Mouse (Mus musculus): ENCODE measurements around the gene Med13l. TPM values are rescaled to one million over a fixed set of nuclear protein-coding genes. Genes with fewer than 3 reads are reported as not detected.
A peak's percentile ranks its signal among the peaks of the same experiment; 100 is the strongest.
"Not testable (repeated sequence)": the region's sequence is repeated elsewhere in the genome, so short reads cannot be mapped to it uniquely, and the experiment has no call there.

The Med13l gene
- total RNA-seq, 2 experiments from 2014 or later = 72.0 to 76.1 TPM

DNA sequence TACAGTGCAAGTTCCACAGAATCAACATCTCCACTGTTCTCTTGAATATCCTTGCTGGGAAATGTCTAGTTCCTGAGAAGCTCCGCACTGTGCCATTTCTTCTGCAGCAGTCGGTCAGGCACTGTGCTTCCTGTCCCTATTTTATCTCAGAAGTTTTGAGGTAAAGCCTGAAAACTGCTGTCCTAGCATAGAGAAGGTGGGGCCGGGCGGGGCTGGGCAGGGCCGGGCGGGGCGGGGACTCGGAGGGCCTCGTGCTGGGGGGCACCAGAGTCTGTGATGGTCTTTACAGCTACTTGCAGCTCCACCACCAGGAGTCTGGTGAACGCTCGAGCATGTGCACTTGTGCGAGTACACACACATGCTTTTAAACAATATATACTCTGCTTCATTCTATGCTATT, 83.6 kb downstream of the Med13l start:
- intact Hi-C loops (cut with DNase I) = no loop called here
- DNase-seq (ENCODE audit: extremely low spot score in 1 of 2, low spot score in 2 of 2) = no peak

DNA sequence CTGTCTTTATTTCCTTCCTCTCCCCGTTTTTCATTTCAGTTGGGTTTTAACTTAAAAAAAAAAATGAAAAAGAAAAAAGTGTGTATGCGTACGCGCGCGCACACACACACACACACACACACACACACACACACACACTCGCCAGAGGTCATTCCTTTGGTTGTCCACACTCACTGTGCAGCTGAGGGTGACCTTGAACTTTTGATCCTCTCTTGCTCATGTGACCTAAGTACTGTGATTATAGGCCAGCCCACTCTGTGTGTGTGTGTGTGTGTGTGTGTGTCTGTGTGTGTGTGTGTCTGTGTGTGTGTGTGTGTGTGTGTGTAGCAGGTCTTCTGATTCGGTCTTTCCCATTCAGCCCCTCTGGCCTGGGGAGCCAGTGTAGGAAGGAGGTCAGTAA, 84.0 kb downstream of the Med13l start:
- intact Hi-C loops (cut with DNase I) = no loop called here
- no peak for DNase-seq (ENCODE audit: extremely low spot score in 1 of 2, low spot score in 2 of 2)

DNA sequence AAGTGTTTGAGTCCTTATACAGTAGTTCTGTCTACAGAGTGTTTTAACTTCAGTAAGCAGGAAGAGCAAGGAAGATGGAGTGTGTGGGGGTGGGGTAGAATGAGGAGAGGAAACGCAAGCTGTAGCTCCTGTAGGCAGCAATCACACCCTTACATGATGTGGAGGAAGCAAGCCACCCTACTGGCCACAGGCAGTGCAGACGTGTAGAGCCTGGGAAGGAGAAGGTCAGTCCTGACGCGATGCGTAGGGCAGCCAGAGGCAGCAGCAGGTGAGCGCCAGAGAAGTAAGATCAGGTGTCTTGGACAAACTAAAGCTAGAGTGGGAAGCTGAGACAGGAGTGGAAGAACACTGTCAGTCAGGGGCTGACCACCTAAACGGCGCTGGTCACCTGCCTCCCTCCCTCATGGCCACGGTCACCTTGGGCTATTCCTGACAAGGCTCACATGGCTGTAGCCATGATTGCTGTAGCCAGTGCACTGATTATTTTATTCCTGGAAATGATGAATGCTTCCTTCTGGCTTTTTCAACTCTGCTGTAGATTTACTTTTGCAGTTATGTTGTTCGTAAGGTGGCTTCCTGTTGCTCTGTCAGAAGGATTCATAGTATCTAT, 84.8 kb downstream of the Med13l start:
- intact Hi-C loops (cut with DNase I) = no loop called here
- no peak for DNase-seq (ENCODE audit: extremely low spot score in 1 of 2, low spot score in 2 of 2)

DNA sequence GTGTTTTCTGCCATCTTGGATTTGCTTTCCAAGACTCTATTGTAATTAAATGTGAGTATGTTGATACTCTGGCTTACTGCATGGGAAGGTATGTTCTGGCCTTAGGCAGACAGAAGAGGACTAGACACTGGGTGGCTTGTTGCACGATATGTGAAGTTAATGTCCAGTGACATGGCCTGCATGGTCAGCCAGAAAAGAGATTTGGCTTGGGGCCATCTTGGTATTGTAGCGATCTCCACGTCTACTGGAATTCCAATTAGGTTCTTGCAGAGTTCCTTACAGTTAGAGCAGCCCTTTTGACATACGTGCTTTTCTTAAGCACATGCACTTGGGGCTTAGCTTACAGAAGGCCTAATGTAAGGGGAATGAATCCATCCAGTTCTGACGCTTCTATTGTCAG, 86.4 kb downstream of the Med13l start:
- intact Hi-C loops (cut with DNase I) = no loop called here

DNA sequence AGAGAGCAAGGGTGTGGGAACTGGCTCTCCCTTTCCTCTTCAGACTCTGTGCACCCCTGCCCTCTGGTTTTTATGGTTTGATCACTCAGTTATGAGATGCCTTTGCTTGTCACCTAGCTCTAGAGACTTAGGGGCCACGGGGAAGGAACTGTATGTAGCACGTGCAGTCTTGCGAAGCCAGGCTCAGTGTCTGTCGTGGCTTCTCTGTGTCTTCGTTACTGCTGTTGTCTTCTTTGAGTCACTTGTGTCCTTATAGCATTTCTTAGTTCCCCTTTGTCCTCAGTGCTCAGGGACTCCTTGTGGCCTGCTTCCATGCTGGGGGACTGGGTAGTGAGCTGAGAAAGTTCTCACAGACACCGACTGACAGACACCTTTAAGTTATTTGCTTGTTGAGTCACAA, 86.9 kb downstream of the Med13l start:
- intact Hi-C loops (cut with DNase I) = no loop called here
- no peak for DNase-seq (ENCODE audit: extremely low spot score in 1 of 2, low spot score in 2 of 2)

More for the DNA sequence above, 86.4 kb downstream of the Med13l start:
- no peak for DNase-seq (ENCODE audit: extremely low spot score in 1 of 2, low spot score in 2 of 2)

DNA sequence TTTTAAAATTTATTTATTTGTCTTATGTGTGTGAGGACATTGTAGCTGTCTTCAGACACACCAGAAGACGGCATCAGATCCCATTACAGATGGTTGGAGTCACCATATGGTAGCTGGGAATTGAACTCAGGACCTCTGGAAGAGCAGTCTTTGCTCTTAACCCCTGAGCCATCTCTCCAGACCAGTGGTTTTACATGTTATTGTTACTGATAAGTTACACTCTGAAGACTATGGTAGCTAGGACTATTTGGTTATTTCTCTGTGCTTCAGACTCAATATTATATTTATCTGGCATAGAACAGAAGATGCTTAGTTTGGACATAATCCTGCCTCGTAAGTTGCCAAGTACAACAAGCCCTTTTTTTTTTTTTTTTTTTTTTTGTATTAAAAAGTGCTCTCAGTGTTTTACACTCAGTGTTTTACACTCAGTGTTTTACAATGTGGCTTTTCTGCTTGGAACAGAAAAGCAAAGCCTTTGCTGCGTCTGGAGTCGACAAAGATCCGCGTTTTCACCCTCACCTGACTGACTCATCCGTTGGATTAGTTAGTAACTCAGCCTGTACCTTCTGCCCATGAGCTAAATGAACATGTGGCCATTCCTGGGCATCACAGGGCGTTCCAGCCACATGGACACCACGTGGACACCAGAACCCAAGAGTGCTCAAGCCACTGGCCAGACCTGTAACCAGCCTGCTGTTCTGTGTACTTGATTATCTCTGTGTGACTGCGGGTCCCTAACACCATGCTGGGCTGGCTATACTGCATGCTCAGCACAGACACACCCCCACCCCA, 88.9 kb downstream of the Med13l start:
- DNase-seq (ENCODE audit: extremely low spot score in 1 of 2, low spot score in 2 of 2) = no peak
- intact Hi-C loops (cut with DNase I) = loop anchor here (5.0 to 10.0 kb wide), 3 partner anchors 85 to 375 kb away; partner anchors contain the start of gene Med13l

DNA sequence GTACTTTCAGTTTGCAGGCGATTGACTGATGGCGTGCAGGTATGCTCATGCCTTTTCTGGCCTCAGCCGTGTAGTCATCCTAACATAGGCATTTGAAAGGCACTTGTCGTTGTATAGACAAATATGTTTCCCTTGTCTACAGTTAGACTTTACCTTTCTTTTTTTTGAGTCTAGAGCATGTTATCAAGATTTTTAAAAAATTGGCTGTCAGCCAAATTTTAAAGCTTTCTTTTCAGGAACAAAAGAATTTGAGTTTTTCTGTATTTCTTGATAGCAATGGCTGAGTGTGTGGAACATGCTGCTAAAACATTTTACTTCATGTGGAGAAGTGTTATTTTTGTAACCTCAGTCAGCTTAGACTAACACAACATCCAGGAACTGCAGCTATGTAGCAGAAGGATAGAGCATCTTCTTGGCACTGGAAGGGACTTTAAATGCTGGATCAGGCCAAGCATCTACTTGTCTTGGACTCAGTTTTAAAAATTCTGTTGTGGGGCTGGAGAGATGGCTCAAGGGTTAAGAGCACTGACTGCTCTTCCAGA, 89.6 kb downstream of the Med13l start:
- intact Hi-C loops (cut with DNase I) = loop anchor here (5.0 to 10.0 kb wide), 3 partner anchors 85 to 375 kb away; partner anchors contain the start of gene Med13l
- peak in 1 of 2 experiments; percentile 22 for DNase-seq (ENCODE audit: extremely low spot score in 1 of 2, low spot score in 2 of 2)

DNA sequence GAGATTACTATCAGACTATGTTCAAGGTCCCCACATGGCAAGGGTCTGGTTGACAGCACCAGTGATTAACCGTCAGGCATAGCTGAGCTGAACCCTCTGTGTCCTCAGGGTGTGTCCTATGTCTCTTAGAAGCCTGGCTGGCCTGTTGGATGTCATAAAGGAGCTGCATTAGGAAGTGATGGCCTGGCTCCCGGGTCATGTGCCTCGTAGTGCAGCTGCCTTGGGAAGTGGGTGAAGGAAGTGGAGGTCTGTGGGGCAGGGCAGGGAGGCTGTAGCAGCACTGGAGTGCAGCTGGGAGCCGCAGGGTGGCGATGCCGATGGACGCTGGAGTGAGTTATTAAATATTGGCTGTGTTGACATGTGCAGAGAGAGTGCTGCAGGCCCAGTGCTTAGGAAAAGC, 90.3 kb downstream of the Med13l start:
- no peak for DNase-seq (ENCODE audit: extremely low spot score in 1 of 2, low spot score in 2 of 2)
- intact Hi-C loops (cut with DNase I) = loop anchor here (5.0 to 10.0 kb wide), 3 partner anchors 86 to 376 kb away; partner anchors contain the start of gene Med13l

DNA sequence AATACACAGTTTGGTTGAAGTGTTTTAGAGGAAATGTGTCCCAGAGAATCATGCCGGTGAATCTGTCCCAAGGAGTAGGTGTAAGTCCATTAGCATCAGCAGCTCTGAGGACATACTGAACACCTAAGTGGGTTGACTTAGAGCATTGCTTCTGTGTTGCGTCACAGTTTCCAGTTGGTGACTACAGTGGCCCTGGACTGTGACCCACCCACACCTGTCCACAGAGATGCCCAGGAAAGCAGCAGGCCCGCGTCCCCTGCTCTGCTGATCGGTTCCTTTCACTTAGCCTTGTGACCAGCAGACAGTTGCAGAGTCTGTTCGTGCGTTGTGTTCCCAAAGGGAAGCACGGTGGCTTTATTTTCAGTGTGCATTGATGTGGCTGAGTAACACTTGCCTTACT, 92.1 kb downstream of the Med13l start:
- no peak for DNase-seq (ENCODE audit: extremely low spot score in 1 of 2, low spot score in 2 of 2)
- intact Hi-C loops (cut with DNase I) = loop anchor here (5.0 to 10.0 kb wide), 3 partner anchors 88 to 378 kb away; partner anchors contain the start of gene Med13l

DNA sequence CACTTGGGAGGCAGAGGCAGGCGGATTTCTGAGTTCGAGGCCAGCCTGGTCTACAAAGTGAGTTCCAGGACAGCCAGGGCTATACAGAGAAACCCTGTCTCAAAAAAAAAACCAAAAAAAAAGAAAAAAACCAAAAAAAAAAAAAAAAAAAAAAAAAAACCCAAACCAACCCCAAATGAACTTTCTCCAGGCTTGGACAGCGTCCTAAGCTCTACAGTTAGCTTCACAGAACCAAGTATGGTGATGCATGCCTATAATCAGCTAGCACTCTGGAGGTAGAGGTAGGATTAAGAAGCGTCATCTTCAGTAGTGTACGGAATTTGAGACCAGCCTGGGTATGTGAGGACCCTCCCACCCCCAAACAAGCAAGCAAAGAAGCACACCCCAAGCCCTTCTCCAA, 92.6 kb downstream of the Med13l start:
- intact Hi-C loops (cut with DNase I) = loop anchor here (5.0 to 10.0 kb wide), 3 partner anchors 88 to 378 kb away; partner anchors contain the start of gene Med13l

DNA sequence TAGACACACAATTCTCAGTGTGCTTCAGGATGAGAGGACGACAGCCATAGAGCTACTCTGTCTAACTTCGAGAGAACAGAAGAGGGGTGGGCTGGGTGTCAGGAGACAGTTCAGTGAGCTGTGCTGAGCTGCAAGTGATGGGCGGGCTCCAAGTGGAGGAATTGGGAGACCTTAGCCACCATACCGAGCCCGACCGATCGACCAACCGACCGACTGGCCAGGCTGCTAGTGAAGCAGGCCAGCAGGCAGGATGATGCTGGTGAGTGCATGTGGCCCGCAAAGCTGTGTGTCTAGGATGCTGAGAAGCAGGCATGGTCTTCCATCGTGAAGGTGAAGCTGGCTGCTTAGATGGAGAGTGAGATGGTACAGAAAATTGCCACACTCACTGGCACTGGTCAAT, 94.1 kb downstream of the Med13l start:
- intact Hi-C loops (cut with DNase I) = loop anchor here (5.0 to 10.0 kb wide), 3 partner anchors 90 to 380 kb away; partner anchors contain the start of gene Med13l

More for the DNA sequence above, 92.6 kb downstream of the Med13l start:
- DNase-seq (ENCODE audit: extremely low spot score in 1 of 2, low spot score in 2 of 2) = not testable (repeated sequence)

DNA sequence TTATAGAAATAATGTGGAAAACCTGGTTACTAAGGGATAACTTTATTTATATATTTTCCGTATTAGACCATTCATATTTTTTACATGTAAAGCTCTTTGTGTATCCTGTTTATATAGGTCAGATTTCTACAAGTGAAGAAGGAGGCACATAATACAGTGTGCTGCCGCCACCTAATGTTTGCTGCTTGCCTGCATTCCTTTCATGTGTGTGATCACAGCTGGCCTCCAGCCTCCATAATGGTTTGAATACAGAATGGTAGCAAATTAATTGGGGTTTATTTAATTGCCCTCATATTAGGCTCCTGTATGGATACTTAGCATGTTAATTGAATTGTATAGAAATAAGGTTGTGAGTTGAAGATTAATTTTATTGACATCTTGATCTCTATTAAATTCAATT, 94.5 kb downstream of the Med13l start:
- intact Hi-C loops (cut with DNase I) = loop anchor here (5.0 to 10.0 kb wide), 3 partner anchors 58 to 380 kb away; partner anchors contain the start of gene Med13l
- DNase-seq (ENCODE audit: extremely low spot score in 1 of 2, low spot score in 2 of 2) = no peak

More for the DNA sequence above, 94.1 kb downstream of the Med13l start:
- no peak for DNase-seq (ENCODE audit: extremely low spot score in 1 of 2, low spot score in 2 of 2)

DNA sequence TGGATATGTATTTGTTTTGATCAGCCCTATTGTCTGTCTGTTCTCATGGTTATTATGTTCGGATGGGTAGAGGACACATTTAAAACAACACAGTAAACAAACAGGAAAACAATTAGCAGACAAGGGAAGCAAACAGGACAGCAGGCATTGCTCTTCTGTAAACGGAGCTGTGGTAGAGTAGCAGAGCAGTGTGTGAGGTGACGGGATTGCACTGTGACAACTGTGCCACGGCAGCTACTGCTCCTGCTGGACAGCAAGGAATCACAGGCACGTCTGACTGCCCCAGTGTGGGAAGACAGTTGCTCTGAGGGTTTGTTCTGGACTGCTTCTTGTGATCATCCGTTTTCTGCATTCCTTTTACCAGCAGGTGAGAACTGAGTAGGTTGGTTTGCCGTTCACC, 94.9 kb downstream of the Med13l start:
- no peak for DNase-seq (ENCODE audit: extremely low spot score in 1 of 2, low spot score in 2 of 2)
- intact Hi-C loops (cut with DNase I) = loop anchor here (5.0 to 10.0 kb wide), 3 partner anchors 58 to 381 kb away; partner anchors contain the start of gene Med13l

DNA sequence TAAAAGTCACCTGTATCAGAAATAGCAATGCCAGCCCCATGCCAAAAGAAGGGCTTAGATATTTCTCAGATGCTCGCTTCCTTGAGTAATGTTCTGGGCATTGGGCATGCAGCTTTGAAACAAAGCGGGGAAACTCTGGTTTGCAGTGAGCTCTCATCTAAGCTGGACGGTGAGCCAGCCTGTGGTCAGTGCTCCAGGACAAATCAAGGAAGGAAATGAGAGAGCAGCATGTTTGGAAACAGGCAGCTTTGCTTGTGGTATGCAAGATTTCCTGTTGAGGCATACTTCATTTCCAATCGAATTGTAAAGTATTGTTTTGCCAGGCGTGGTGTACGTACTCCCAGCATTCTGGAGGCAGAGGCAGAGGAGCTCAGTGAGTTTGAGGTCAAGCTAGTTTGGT, 95.5 kb downstream of the Med13l start:
- intact Hi-C loops (cut with DNase I) = loop anchor here (5.0 to 10.0 kb wide), 3 partner anchors 59 to 381 kb away; partner anchors contain the start of gene Med13l
- DNase-seq (ENCODE audit: extremely low spot score in 1 of 2, low spot score in 2 of 2) = no peak

DNA sequence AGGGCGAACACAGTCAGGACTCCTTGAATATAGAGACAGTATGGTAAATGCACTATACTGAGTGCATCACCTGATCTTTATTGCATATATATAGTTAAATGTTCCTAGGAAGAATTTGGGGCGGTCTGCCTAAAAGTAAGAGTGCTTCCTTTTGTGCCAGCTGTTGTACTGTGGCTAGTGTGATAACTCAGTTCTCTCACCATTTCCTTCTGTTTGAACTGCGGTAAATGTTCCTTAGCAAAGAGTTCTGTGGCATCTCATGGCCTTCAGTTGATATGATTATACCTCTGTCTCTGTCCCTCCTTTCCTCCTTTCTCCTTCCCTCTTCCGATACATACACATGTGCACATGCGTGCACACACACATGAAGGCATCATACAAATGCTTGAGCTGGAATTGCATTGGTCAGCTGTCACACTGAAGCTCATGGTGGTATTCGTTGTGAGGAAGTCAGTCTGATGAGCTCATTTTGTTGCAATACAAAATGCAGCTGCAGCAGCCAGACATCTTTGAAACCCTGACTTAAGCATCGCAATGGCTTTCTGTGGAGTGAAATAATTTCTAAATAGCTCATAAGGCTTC, 97.9 kb downstream of the Med13l start:
- DNase-seq (ENCODE audit: extremely low spot score in 1 of 2, low spot score in 2 of 2) = no peak
- intact Hi-C loops (cut with DNase I) = loop anchor here (5.0 to 10.0 kb wide), 3 partner anchors 61 to 384 kb away; partner anchors contain the start of gene Med13l

DNA sequence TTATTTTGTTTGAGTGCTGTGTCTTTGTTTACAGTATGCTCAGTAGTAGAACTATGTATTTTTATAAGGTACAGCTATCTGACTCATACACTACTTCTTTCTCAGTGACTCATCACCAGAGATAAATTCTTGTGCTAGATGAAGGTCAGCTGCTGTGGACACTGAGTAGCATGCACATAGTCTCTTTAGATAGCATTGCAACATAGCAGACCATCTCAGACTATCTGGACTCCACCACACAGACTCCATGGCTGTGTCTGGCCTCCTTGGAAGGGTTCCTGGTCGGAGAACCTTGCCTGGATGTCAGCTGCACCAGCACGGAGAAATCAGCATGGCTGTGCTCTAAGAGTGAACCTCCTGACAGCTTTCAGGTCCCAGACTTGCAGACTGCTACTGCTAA, 99.2 kb downstream of the Med13l start:
- intact Hi-C loops (cut with DNase I) = loop anchor here (5.0 to 10.0 kb wide), 3 partner anchors 62 to 385 kb away; partner anchors contain the start of gene Med13l
- DNase-seq (ENCODE audit: extremely low spot score in 1 of 2, low spot score in 2 of 2) = no peak

DNA sequence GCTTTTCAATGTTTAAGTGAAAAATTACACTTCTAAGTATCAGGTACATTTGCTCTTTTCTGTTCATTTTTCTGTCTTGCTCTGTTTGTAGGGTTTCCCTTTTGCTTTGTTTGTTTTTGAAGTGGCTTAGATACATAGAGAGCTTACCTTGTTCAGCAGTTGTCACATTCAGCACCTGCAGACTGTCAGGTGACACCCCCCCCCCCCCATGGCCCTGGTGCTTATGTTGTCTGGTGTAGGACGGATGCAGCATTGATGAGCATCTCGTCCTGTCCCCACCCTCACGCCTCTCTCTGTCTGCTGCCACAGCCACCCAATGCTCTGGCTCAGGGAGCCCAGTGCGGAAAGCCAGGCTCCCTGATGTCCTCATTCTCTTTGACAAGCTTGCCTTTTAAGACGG, 101.3 kb downstream of the Med13l start:
- no peak for DNase-seq (ENCODE audit: extremely low spot score in 1 of 2, low spot score in 2 of 2)
- intact Hi-C loops (cut with DNase I) = no loop called here

DNA sequence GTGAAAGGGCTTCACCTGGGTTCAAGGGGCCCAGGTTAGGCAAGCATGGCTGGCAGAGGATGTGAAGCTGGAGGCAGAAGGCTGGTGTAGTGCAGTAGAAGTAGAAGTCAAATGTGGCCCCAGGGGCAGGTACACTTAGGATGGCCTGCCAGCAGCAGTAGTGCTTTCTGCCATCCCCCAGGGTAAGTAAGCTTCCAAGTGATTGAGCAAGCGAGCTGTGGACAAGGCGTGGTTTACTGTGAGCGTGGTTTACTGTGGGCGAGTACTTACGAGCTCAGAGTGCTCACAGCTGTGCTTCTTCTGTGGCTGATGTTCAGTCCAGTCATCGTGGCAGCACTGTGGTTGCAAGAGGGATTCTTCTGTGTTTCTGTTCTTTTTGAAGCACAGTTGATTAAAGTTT, 103.5 kb downstream of the Med13l start:
- intact Hi-C loops (cut with DNase I) = no loop called here
- no peak for DNase-seq (ENCODE audit: extremely low spot score in 1 of 2, low spot score in 2 of 2)

DNA sequence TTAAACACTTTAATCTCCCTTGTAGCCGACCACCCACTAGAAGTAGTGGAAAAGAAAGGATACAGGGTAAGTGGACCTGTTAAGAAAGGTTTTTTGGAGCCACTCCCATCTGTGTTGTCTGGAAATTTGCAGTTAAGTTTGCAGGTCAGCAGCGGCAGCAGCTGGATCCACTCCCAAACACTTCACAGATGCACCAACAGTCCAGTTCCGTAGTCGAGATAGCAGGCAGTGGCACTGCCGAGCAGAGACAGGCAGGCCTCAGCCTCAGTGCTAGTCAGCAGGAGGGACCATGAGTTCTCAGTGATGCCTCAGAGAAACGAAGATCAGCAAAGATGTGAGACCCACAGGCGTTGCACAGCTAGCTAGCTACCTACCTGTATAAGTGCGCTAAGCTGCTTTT, 104.5 kb downstream of the Med13l start:
- intact Hi-C loops (cut with DNase I) = no loop called here
- DNase-seq (ENCODE audit: extremely low spot score in 1 of 2, low spot score in 2 of 2) = no peak

Data from left cerebral cortex, postnatal 10 days (tissue).